Comparison of ENCODE assay signal across 18 mouse cellular contexts in the genomic region with DNA sequence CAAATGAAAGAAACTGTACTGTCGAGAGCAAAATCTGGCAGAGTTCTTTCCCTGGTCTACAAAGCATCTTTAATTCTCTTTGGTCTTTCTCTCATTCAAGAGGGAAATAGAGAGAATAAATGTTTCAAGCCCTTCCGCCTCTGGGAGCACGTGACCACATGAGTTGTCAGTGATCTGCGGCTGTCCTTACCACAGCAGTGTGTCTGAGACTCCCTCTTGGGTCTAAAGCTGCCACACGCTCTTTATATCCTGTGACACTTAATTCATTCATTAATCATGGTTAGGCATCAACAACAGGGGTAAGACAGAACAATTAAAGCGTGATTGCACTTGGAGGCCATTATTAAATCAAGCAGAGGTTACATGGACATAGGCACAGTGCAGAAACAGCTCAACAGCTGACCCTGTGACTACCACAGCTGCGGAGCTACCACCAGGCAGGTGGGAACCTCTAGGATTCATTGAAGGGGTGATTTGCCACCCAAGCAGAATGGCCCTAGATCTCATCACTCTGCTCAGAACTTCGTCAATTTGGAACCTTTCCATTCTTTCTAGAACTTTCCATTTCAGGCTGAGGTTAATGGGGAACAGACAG.
A peak's percentile ranks its signal among the peaks of the same experiment; 100 is the strongest.
DNase-seq lines count a peak whose midpoint lies in the region; ATAC-seq and TF ChIP-seq lines count a peak whose summit lies in the region.
"Had no signal": no experiment of that assay in that cellular context is flagged by ENCODE, and none has a peak within 500 bp of the region (broad histone marks: within the 10 kb centered on the region; RNA-seq: fewer than 3 reads in every experiment).

No protein-coding gene starts in this region.

- peaks cover under 1% of the 10 kb centered on the region; the same call in 1 of the 2 replicates for H3K4me1 ChIP-seq in lung, embryonic 16.5 days (replicated peaks; ENCODE audit: control insufficient read depth, insufficient read depth, low read length)
- peaks cover 65% of the 10 kb centered on the region for H3K4me1 ChIP-seq in limb, embryonic 13.5 days

- H3K36me3 ChIP-seq in lung, embryonic 16.5 days (ENCODE audit: control insufficient read depth, insufficient read depth, low read length): no peaks in the 10 kb centered on the region
- no peaks in the 10 kb centered on the region for H3K36me3 ChIP-seq in limb, embryonic 13.5 days

- H3K9ac ChIP-seq in lung, embryonic 16.5 days (ENCODE audit: low read length): no peak overlapping the region
- no peak overlapping the region for H3K9ac ChIP-seq in limb, embryonic 13.5 days
- H3K9ac ChIP-seq: forebrain, embryonic 13.5 days; liver, postnatal 0 days had no signal

- WGBS in lung, embryonic 16.5 days: 59% methylated on average over 8 of the region's 8 CpGs
- WGBS in limb, embryonic 13.5 days: 76% methylated on average over 8 of the region's 8 CpGs

- no peak for TF ChIP-seq CTCF in brain, embryonic 14.5 days (IDR thresholded peaks at IDR 0.05; ENCODE audit: borderline replicate concordance, extremely low read depth, insufficient read depth, insufficient read length)

- no peak overlapping the region for H3K4me2 ChIP-seq in lung, embryonic 16.5 days (ENCODE audit: low read depth, low read length)
- H3K4me2 ChIP-seq in limb, embryonic 13.5 days (replicated peaks): no peak overlapping the region
- H3K4me2 ChIP-seq: forebrain, embryonic 13.5 days had no signal

- no peak for TF ChIP-seq POLR2A in brain, embryonic 14.5 days (IDR thresholded peaks at IDR 0.05; ENCODE audit: borderline replicate concordance, extremely low read depth, insufficient read depth, insufficient read length, poor library complexity, severe bottlenecking)

- no peak overlapping the region for H3K4me3 ChIP-seq in lung, embryonic 16.5 days (ENCODE audit: low read length)
- H3K4me3 ChIP-seq in limb, embryonic 13.5 days: no peak overlapping the region
- H3K4me3 ChIP-seq: forebrain, embryonic 13.5 days; gastrocnemius, adult 2 months; heart, adult 2 months had no signal

- H3K9me3 ChIP-seq in lung, embryonic 16.5 days (ENCODE audit: control insufficient read depth, low read length): no peaks in the 10 kb centered on the region
- no peaks in the 10 kb centered on the region for H3K9me3 ChIP-seq in limb, embryonic 13.5 days
- H3K9me3 ChIP-seq: forebrain, embryonic 13.5 days had no signal

- 0 out of 2 replicates have a peak, but pooled peaks have one; percentile 8 for ATAC-seq in lung, embryonic 16.5 days (ENCODE audit: low read depth)
- ATAC-seq in limb, embryonic 13.5 days (ENCODE audit: low FRiP score, low read depth): no peak
- no peak for ATAC-seq in granulocyte monocyte progenitor cell, adult 5-6 weeks (replicated peaks; ENCODE audit: poor library complexity, severe bottlenecking)
- ATAC-seq: liver, postnatal 0 days; midbrain, embryonic 16.5 days had no signal

- no peak overlapping the region for H3K27ac ChIP-seq in lung, embryonic 16.5 days (ENCODE audit: low read length)
- peak overlapping the region; percentile 90 for H3K27ac ChIP-seq in limb, embryonic 13.5 days
- H3K27ac ChIP-seq: gastrocnemius, adult 2 months; heart, adult 2 months; hindbrain, postnatal 0 days had no signal

- no peak for DNase-seq in lung, postnatal 4 days
- peak; percentile 51 for DNase-seq in CD4-positive, CD25-positive, alpha-beta regulatory T cell, adult 2 months (ENCODE audit: low read depth, low spot score)
- DNase-seq in brain, embryonic 14.5 days (ENCODE audit: low read depth): peak; percentile 31
- no peak for DNase-seq in urinary bladder, postnatal 14 days (ENCODE audit: low spot score)
- DNase-seq in frontal cortex, postnatal 36 days (ENCODE audit: low spot score in 2 of 2): no peak
- DNase-seq: cerebellum, postnatal 14 days; gastrocnemius, adult 2 months; heart, adult 2 months; kidney, postnatal 25 days; left cerebral cortex, postnatal 4 days; liver, postnatal 0 days; right cerebral cortex, postnatal 14 days had no signal

- no peaks in the 10 kb centered on the region for H3K27me3 ChIP-seq in lung, embryonic 16.5 days (ENCODE audit: control insufficient read depth, insufficient read depth, low read depth, low read length)
- H3K27me3 ChIP-seq in limb, embryonic 13.5 days: peaks cover 21% of the 10 kb centered on the region

Comparison
In these comparisons a context has a peak if more than half of its experiments do, and no peak if none do; other contexts are left out.
1. DNase-seq: peak in CD4-positive, CD25-positive, alpha-beta regulatory T cell, adult 2 months (single experiment) and brain, embryonic 14.5 days (single experiment); none in lung, postnatal 4 days (0 of 2), urinary bladder, postnatal 14 days (single experiment) and frontal cortex, postnatal 36 days (0 of 2).